Mouse (Mus musculus) testis, adult 2 months (tissue): Measurements from ENCODE around the gene C1ql3. TPM values are rescaled to one million over a fixed set of nuclear protein-coding genes. Genes with fewer than 3 reads are reported as not detected.

Experiments used
- H3K27ac ChIP-seq: fragments of 200-500 bp; 2 replicates; pipeline ENCODE4 v1.5.1; 2012; ENCODE audit warnings: low read depth, low read length; ENCODE audit not compliant: control insufficient read depth, insufficient read depth
- H3K27me3 ChIP-seq: fragments of 200-500 bp; 2 replicates; pipeline ENCODE4 v1.6.1; 2012; ENCODE audit warnings: mild to moderate bottlenecking, low read length, moderate library complexity; ENCODE audit not compliant: control insufficient read depth, insufficient read depth
- H3K36me3 ChIP-seq: fragments of 200-500 bp; 2 replicates; pipeline ENCODE4 v1.6.1; 2012; ENCODE audit warnings: mild to moderate bottlenecking, low read length; ENCODE audit not compliant: control insufficient read depth, insufficient read depth
- H3K4me1 ChIP-seq: fragments of 200-500 bp; 2 replicates; pipeline ENCODE4 v1.6.1; 2012; ENCODE audit warnings: low read length; ENCODE audit not compliant: control insufficient read depth, insufficient read depth
- H3K4me3 ChIP-seq: fragments of 200-500 bp; 2 replicates; pipeline ENCODE4 v1.5.1; 2012; ENCODE audit warnings: low read depth, mild to moderate bottlenecking, low read length, moderate library complexity, mixed read lengths; ENCODE audit not compliant: control insufficient read depth
- CTCF ChIP-seq: fragments of 200-500 bp; IDR thresholded peaks from 2 replicates; pipeline ENCODE4 v1.5.1; 2012; ENCODE audit warnings: low read depth, mild to moderate bottlenecking, inconsistent platforms, low read length, moderate library complexity; ENCODE audit not compliant: control insufficient read depth, insufficient read depth, insufficient replicate concordance
- POLR2A ChIP-seq: fragments of 200-500 bp; IDR thresholded peaks from 2 replicates; pipeline ENCODE4 v1.6.1; 2012; ENCODE audit warnings: low read depth, mild to moderate bottlenecking, inconsistent platforms, low read length, moderate library complexity; ENCODE audit not compliant: control insufficient read depth
- polyA plus RNA-seq: library from polyadenylated mRNA; depleted of rRNA; stranded (reverse); fragments of >200 nt; gene quantifications from 2 replicates; pipeline ENCODE4 v1.2.3, GENCODE M21; 2012; rRNA removed

The C1ql3 gene
- polyA plus RNA-seq, 1 experiment = 0.04 TPM

DNA sequence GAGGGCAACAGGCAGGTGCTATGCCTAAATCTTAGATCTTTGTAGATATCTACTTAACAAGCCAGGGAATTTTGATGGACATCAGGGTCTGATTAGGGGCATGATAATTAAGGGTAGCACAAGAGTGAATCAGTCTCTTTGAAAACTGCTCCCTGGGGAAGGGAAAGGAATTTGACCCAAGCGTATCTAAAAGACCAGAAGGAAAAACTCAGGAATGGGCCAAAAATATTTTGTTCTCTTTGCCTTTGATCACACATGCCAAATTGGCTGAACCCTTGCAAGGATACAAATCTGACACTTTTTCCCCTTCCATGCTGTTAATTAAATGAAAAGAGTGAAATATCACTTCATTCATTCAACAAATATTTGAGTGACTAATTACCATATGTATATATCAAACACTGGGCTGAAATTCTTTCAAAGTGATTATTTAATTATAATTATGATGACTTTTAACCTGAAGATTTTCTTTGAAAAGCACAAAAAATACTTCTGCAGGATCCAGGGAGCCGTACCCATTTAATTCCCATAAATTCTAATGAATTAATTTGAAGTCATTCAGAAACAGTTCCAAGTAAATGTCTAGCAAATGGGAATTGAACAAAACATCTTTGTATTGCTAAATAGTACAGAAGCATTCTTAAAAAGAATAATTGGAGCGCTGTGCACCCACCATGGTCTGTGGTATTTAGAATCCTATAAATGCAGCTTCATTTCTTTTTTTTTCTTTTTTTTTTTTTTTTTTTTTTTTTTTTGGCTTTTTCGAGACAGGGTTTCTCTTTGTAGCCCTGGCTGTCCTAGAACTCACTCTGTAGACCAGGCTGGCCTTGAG lies 26.5 kb downstream of the C1ql3 start:
- H3K4me3 ChIP-seq = no peak overlapping the region
- no peak for TF ChIP-seq POLR2A
- no peak for TF ChIP-seq CTCF
- no peaks in the 10 kb centered on the region for H3K27me3 ChIP-seq
- no peak overlapping the region for H3K27ac ChIP-seq
- H3K4me1 ChIP-seq = no peaks in the 10 kb centered on the region
- no peaks in the 10 kb centered on the region for H3K36me3 ChIP-seq

DNA sequence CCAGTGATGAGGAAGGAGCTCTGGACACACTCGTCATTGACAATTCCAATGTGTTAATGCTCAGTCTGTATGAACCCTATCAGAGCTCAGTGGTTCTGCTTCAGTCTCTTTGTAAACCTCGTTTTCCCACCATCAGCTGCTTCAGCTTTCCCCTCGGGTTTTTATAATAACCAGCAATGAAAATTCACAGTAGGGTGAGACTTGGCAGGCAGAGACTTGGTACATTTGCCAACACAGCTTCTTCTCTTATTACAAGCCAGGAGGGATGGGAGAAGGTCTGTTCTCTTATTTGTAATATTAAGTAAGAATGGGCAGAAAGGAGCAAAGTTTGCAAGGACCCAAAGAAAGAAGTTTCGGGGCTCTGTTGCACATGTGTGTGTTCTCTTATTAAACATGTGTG lies 32.8 kb downstream of the C1ql3 start:
- no peaks in the 10 kb centered on the region for H3K27me3 ChIP-seq
- no peak overlapping the region for H3K27ac ChIP-seq
- H3K36me3 ChIP-seq = no peaks in the 10 kb centered on the region
- no peak overlapping the region for H3K4me3 ChIP-seq
- no peak for TF ChIP-seq CTCF
- no peak for TF ChIP-seq POLR2A
- H3K4me1 ChIP-seq = no peaks in the 10 kb centered on the region

DNA sequence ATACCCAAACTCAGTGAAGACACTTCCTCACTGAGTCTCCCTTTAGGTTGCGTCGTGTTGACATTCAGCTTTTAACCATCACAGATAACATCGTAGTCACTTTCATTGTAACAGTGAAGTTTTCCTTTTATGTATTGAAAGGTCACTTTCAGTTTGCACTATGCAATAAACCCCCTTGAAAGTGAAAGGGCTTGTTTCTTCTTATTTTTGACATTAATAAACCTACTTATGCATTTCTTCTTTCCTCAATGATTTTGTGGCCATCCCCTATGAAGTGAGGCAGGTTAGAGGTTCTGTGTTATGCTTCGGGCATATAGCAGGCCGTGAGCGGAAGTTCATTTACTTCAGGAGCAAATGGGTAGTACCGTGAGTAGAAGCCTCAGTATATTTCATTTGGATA lies 34.2 kb downstream of the C1ql3 start:
- TF ChIP-seq POLR2A (no peak), CTCF (no peak)
- no peaks in the 10 kb centered on the region for H3K27me3 ChIP-seq

DNA sequence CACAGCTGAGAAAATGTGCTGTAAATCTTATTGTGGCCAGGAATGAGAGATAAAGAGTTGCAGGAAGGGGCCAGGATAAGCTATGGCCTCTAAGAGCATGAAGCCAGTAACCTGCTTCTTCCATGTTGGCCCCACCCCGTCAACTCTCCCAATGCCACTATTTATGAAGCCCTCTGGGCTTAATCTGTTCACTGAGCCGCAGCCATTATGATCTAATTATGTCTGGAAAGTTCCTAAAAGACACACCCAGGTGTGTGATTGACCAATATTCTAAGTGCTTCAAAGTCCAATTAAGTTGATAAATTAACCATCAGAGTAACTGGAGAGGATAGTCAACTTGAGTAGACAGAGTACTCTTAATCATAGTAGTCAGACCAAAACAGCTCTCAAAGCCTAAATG lies 37.9 kb downstream of the C1ql3 start:
- no peak for TF ChIP-seq CTCF
- TF ChIP-seq POLR2A = no peak
- H3K4me3 ChIP-seq = no peak overlapping the region
- H3K27me3 ChIP-seq = no peaks in the 10 kb centered on the region
- no peaks in the 10 kb centered on the region for H3K36me3 ChIP-seq
- H3K4me1 ChIP-seq = no peaks in the 10 kb centered on the region
- no peak overlapping the region for H3K27ac ChIP-seq

More for the DNA sequence above, 34.2 kb downstream of the C1ql3 start:
- Histone ChIP-seq H3K4me3 (no peak overlapping the region), H3K36me3 (no peaks in the 10 kb centered on the region), H3K27ac (no peak overlapping the region), H3K4me1 (no peaks in the 10 kb centered on the region)

DNA sequence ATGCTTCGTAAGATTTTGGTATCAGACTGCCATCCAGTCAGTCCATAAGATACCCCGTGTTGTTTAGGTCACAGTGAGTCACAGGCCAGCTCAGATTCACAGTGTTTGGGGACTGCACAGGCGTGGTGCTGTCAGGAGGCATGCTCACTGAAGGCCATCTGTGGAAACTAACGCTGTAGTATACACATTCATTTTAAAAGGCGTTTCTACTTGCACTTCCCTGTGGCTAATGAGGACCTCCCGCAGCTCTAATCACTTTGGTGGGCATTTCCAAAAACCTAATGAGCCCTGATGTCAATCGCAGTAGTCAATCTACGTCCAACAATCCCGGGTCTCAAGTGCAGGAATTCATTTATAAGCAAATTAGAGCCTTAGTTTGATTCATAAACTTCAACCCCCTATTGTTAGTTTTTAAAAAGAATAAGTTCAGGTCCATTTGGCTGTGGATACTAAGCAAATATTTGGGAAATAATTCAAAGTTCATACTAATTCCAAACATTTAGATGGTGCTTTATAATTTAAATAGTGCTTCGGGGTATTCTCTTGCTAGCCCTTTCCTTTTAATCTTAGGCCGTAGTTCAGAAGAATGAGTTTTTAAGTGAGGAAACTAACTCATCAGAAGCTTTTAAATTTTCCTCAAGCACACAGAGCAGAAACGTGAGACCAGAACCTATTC lies 41.4 kb downstream of the C1ql3 start:
- Histone ChIP-seq H3K27ac (no peak overlapping the region), H3K4me1 (no peaks in the 10 kb centered on the region), H3K27me3 (no peaks in the 10 kb centered on the region), H3K36me3 (no peaks in the 10 kb centered on the region), H3K4me3 (no peak overlapping the region)
- TF ChIP-seq POLR2A = no peak
- TF ChIP-seq CTCF = no peak

DNA sequence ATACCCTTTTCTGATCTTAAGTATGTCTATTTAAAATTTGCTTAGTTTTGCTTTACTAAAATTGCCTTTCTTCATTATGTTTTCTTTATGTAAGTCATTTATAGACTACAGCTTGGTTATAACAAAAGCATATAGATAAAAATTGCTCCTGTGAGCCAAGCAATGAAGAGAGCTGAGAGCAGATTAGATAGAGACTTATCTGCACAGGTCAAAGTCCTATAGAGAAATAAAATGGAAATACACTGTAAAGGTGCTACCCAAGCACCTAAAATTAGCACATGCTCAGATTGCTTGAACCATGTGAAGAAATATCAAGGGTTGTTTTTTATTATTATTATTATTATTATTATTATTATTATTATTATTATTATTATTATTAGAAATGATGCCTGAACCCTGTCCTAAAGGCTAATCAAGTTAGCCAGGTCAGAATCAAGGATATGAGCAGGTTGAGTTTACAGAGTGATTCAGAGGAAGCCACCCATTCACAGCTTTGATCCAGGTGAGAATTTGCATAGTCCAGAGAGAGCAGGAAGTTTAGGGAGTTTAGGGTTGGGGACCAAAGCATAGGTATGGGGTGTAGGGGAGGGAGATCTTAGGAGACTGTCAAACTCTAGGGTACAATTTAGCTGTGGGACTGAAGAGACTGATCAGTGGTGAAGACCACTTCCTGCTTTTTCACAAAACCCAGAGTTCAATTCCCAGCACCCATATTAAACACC lies 54.7 kb downstream of the C1ql3 start:
- TF ChIP-seq CTCF (no peak), POLR2A (no peak)
- H3K36me3 ChIP-seq = no peaks in the 10 kb centered on the region
- no peak overlapping the region for H3K27ac ChIP-seq
- H3K4me3 ChIP-seq = no peak overlapping the region
- no peaks in the 10 kb centered on the region for H3K27me3 ChIP-seq
- no peaks in the 10 kb centered on the region for H3K4me1 ChIP-seq

Other genes with a start within 250 kb of the C1ql3 start
- gene Pter, start 87.8 kb downstream of the C1ql3 start, polyA plus RNA-seq = 0.67 and 0.85 TPM in 2 replicates